Mouse (Mus musculus): ENCODE results near the gene Tmem123. TPM values are rescaled to one million over a fixed set of nuclear protein-coding genes. Genes with fewer than 3 reads are reported as not detected.

Gene Tmem123
- 148 and 155 TPM in 2 replicates for polyA plus RNA-seq (2014; fragmentation: Nextera tagmentation; extraction: Ambion mirVana)

DNA sequence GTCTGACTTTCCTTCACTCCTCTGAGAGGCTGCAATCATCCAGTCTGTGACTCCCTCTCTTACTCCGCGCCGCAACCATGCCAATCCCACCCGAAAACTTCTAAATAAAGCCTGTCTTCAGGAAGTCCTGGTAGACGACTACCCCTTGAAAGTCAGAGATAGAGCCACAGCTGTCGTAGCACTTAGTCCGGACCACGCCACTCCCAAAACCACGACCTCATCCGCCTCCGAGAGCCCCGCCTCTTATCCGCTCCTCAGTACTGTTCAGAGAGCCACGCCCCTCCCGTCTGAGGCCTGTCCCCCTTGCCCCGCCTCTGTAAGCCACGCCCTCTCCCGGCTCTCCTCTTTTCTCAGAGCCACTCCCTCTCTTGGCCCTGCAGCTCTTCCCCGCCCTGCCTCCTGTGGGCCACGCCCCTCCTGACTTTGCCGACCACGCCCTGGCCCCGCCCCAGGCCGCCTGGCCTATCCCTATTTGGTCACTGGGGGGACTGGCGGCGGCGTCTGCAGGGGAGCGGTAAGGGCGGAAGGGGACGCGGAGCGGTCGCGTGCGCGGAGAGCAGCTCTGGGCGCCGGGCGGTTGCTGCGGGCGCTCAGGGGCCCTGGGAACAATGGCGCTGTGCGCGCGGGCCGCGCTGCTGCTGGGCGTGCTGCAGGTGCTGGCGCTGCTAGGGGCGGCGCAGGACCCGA lies at the start of gene Tmem123:
Gene Tmem123 (plus strand): TSS at position 428 of the 687 bp plus-strand sequence.
- no peaks in the 10 kb centered on the region for H3K27me3 ChIP-seq (ENCODE audit: control insufficient read depth, insufficient read depth, low read length)
- H3K9ac ChIP-seq (replicated peaks; ENCODE audit: low read depth, low read length) = peak within 1 kb of the TSS; percentile 70
- peak within 1 kb of the TSS; percentile 72 for H3K4me2 ChIP-seq (replicated peaks; ENCODE audit: low read depth, low read length)
- H3K27ac ChIP-seq (ENCODE audit: low read length) = peak within 1 kb of the TSS; percentile 60; the same call in 1 of the 2 replicates
- H3K4me1 ChIP-seq (ENCODE audit: control insufficient read depth, insufficient read depth, low read length) = peaks cover 5% of the 10 kb centered on the region
- peak within 1 kb of the TSS; percentile 60 for H3K4me3 ChIP-seq (ENCODE audit: low read depth, low read length)
- under 1% methylated on average over 52 of the region's 52 CpGs for WGBS
- peaks cover 5% of the 10 kb centered on the region; the same call in 1 of the 2 replicates for H3K36me3 ChIP-seq (ENCODE audit: control insufficient read depth, insufficient read depth, low read length)
- H3K9me3 ChIP-seq (ENCODE audit: control insufficient read depth, low read depth, low read length) = peaks cover 3% of the 10 kb centered on the region; the same call in 1 of the 2 replicates
- ATAC-seq (ENCODE audit: insufficient number of reproducible peaks, insufficient read depth, low FRiP score, low read depth) = peak; percentile 98

DNA sequence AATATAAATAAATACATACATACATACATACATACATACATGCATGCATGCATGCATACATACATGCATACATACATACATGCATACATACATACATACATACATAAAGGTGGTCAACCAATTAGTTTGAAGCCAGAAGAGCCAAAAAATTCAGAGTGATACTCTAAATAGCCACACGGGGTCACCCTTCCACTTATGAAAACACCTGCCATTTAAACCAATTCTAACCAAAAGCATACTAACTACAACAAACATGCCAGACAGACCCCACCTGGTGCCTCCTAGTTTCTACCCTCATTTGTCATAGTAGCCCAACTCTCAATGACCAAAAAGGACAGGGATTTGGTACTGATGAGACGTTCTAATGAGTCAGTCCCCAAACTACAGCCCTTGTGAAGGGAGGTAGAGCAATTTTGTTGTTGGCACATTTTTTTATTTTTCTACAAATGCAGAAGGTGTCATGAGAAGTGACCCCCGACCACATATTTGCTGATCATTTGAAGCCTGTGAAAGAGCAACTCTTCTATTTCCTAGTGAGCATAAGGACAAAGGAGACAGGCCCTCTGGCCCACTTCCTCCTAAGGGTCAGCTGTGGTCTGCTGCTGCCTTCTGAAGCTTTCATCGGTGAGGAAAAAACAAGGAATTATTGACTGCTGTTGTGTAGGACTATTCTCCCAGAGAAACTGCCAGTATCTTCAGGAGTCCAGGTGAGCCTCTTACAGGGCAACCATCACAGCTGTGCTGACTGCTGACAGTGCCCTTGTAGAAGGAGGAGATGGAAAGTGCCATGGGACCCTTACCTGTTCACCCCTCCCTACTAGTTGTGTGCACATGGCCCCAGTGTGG lies 49.6 kb upstream of the Tmem123 start:
- Histone ChIP-seq H3K4me2 (replicated peaks; ENCODE audit: low read depth, low read length) (no peak overlapping the region), H3K4me3 (ENCODE audit: low read depth, low read length) (no peak overlapping the region), H3K36me3 (ENCODE audit: control insufficient read depth, insufficient read depth, low read length) (no peaks in the 10 kb centered on the region), H3K4me1 (ENCODE audit: control insufficient read depth, insufficient read depth, low read length) (no peaks in the 10 kb centered on the region), H3K9me3 (ENCODE audit: control insufficient read depth, low read depth, low read length) (no peaks in the 10 kb centered on the region), H3K27ac (ENCODE audit: low read length) (no peak overlapping the region), H3K27me3 (ENCODE audit: control insufficient read depth, insufficient read depth, low read length) (no peaks in the 10 kb centered on the region), H3K9ac (replicated peaks; ENCODE audit: low read depth, low read length) (no peak overlapping the region)
- ATAC-seq (ENCODE audit: insufficient number of reproducible peaks, insufficient read depth, low FRiP score, low read depth) = no peak
- 36% methylated on average over 4 of the region's 4 CpGs for WGBS

DNA sequence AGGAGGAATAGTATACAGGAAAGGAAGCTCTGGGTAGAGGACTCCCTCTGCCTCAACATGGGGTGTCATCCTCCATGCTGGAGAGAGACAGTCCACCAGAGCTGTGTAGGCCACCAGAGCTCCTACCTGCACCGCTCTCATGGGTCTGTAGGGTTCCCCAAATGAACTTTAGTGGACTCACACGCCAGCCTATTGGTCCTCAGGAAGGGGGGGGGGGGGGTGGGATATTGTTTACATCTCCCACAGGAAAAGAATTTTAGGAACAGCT lies 49.0 kb upstream of the Tmem123 start:
- 70% methylated on average over 2 of the region's 2 CpGs for WGBS
- H3K9ac ChIP-seq (replicated peaks; ENCODE audit: low read depth, low read length) = no peak overlapping the region
- H3K27ac ChIP-seq (ENCODE audit: low read length) = no peak overlapping the region
- no peaks in the 10 kb centered on the region for H3K4me1 ChIP-seq (ENCODE audit: control insufficient read depth, insufficient read depth, low read length)
- no peaks in the 10 kb centered on the region for H3K9me3 ChIP-seq (ENCODE audit: control insufficient read depth, low read depth, low read length)
- H3K36me3 ChIP-seq (ENCODE audit: control insufficient read depth, insufficient read depth, low read length) = no peaks in the 10 kb centered on the region
- H3K27me3 ChIP-seq (ENCODE audit: control insufficient read depth, insufficient read depth, low read length) = no peaks in the 10 kb centered on the region
- no peak overlapping the region for H3K4me3 ChIP-seq (ENCODE audit: low read depth, low read length)
- H3K4me2 ChIP-seq (replicated peaks; ENCODE audit: low read depth, low read length) = no peak overlapping the region
- ATAC-seq (ENCODE audit: insufficient number of reproducible peaks, insufficient read depth, low FRiP score, low read depth) = no peak

DNA sequence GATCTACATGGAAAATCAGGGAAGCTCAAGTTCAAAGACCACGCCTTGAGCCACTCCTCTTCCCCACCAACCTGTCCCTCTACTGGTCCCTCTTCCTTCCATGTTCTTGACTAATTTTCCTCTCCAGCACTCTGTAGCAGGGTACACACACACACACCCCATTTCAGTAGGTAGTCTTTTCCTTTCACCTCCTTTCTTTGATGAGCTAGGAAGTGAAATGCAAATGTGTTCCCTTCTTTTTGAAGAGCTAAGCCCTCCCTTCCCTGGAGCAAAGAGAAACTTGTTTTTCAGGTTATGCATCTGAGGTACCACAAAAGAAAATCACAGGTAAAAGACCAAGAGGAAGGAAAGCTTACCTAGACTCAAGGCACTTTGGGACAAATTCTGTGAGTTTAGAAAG lies 42.3 kb upstream of the Tmem123 start:
- Histone ChIP-seq H3K4me3 (ENCODE audit: low read depth, low read length) (no peak overlapping the region), H3K9ac (replicated peaks; ENCODE audit: low read depth, low read length) (no peak overlapping the region), H3K4me2 (replicated peaks; ENCODE audit: low read depth, low read length) (no peak overlapping the region), H3K36me3 (ENCODE audit: control insufficient read depth, insufficient read depth, low read length) (no peaks in the 10 kb centered on the region), H3K4me1 (ENCODE audit: control insufficient read depth, insufficient read depth, low read length) (no peaks in the 10 kb centered on the region), H3K27me3 (ENCODE audit: control insufficient read depth, insufficient read depth, low read length) (no peaks in the 10 kb centered on the region), H3K9me3 (ENCODE audit: control insufficient read depth, low read depth, low read length) (no peaks in the 10 kb centered on the region), H3K27ac (ENCODE audit: low read length) (no peak overlapping the region)
- 74% methylated on average over 1 of the region's 1 CpGs for WGBS
- ATAC-seq (ENCODE audit: insufficient number of reproducible peaks, insufficient read depth, low FRiP score, low read depth) = peak; percentile 61; the same call in 1 of the 2 replicates

DNA sequence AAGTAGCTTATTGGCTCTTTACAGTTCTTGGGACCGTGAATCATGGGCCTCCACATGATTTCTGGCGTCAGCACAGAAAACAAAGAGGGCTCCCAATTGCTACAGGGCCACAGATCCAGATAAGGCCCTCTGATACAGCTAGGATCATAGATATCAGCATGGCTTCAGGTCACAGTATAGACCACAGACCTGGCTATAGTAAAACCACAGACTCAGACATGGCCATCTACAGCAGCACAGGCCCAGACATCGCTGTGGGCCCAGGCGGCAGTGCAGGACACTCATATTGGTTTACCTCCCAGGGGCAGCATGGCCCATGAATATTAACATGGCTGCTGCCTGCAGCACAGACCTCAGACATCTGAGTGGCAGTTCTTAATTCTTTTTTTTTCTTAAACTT lies 34.8 kb upstream of the Tmem123 start:
- Histone ChIP-seq H3K36me3 (ENCODE audit: control insufficient read depth, insufficient read depth, low read length) (no peaks in the 10 kb centered on the region), H3K27ac (ENCODE audit: low read length) (no peak overlapping the region), H3K9ac (replicated peaks; ENCODE audit: low read depth, low read length) (no peak overlapping the region), H3K27me3 (ENCODE audit: control insufficient read depth, insufficient read depth, low read length) (no peaks in the 10 kb centered on the region), H3K4me1 (ENCODE audit: control insufficient read depth, insufficient read depth, low read length) (no peaks in the 10 kb centered on the region), H3K9me3 (ENCODE audit: control insufficient read depth, low read depth, low read length) (no peaks in the 10 kb centered on the region), H3K4me2 (replicated peaks; ENCODE audit: low read depth, low read length) (no peak overlapping the region), H3K4me3 (ENCODE audit: low read depth, low read length) (no peak overlapping the region)
- ATAC-seq (ENCODE audit: insufficient number of reproducible peaks, insufficient read depth, low FRiP score, low read depth) = no peak
- WGBS = 71% methylated on average over 4 of the region's 4 CpGs

DNA sequence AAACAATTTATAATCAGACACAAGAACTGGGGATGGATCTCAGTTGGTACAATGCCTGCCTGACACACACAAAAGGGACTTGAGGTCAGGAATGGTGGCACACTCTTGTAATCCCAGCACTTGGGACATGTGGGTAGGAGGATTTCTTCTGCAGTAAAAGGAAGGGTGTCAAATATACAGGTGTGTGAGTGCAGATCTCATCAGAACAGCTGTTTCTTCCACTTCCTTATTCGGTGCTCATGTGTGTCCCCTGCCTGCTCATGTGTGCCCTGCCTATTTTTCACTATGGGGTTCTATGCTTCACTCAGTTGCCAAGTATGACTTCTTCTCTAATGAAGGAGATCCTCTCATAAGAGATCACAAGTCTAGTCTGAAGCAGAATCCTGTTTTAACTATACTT lies 21.1 kb upstream of the Tmem123 start:
- H3K27me3 ChIP-seq (ENCODE audit: control insufficient read depth, insufficient read depth, low read length) = no peaks in the 10 kb centered on the region
- no peaks in the 10 kb centered on the region for H3K36me3 ChIP-seq (ENCODE audit: control insufficient read depth, insufficient read depth, low read length)
- H3K27ac ChIP-seq (ENCODE audit: low read length) = no peak overlapping the region
- no peaks in the 10 kb centered on the region for H3K9me3 ChIP-seq (ENCODE audit: control insufficient read depth, low read depth, low read length)
- 57% methylated on average over 1 of the region's 1 CpGs for WGBS
- no peak overlapping the region for H3K4me2 ChIP-seq (replicated peaks; ENCODE audit: low read depth, low read length)
- no peak overlapping the region for H3K9ac ChIP-seq (replicated peaks; ENCODE audit: low read depth, low read length)
- ATAC-seq (ENCODE audit: insufficient number of reproducible peaks, insufficient read depth, low FRiP score, low read depth) = no peak
- H3K4me1 ChIP-seq (ENCODE audit: control insufficient read depth, insufficient read depth, low read length) = no peaks in the 10 kb centered on the region
- no peak overlapping the region for H3K4me3 ChIP-seq (ENCODE audit: low read depth, low read length)

DNA sequence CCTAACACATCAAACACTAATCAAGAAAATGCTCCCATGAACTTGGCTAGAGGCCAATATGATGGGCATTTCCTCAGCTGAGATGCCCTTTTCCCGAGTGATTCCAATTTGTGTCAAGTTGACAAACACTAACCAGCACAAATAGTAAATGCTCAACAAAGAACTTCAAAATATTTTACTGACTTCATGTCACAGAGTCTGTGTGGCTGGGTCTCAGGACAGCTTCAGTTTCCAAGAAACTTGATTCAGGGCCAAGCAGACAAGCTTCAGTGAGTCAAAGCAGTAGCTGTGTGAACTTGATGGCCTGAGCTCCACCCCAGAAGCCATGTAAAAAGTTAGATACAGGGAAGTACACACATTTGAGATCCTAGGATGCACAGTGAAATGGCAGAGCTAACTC lies 19.7 kb upstream of the Tmem123 start:
- Histone ChIP-seq H3K4me2 (replicated peaks; ENCODE audit: low read depth, low read length) (no peak overlapping the region), H3K4me3 (ENCODE audit: low read depth, low read length) (no peak overlapping the region), H3K27ac (ENCODE audit: low read length) (no peak overlapping the region), H3K4me1 (ENCODE audit: control insufficient read depth, insufficient read depth, low read length) (no peaks in the 10 kb centered on the region), H3K36me3 (ENCODE audit: control insufficient read depth, insufficient read depth, low read length) (no peaks in the 10 kb centered on the region), H3K9me3 (ENCODE audit: control insufficient read depth, low read depth, low read length) (no peaks in the 10 kb centered on the region), H3K9ac (replicated peaks; ENCODE audit: low read depth, low read length) (no peak overlapping the region), H3K27me3 (ENCODE audit: control insufficient read depth, insufficient read depth, low read length) (no peaks in the 10 kb centered on the region)
- no peak for ATAC-seq (ENCODE audit: insufficient number of reproducible peaks, insufficient read depth, low FRiP score, low read depth)
- 59% methylated on average over 1 of the region's 1 CpGs for WGBS

DNA sequence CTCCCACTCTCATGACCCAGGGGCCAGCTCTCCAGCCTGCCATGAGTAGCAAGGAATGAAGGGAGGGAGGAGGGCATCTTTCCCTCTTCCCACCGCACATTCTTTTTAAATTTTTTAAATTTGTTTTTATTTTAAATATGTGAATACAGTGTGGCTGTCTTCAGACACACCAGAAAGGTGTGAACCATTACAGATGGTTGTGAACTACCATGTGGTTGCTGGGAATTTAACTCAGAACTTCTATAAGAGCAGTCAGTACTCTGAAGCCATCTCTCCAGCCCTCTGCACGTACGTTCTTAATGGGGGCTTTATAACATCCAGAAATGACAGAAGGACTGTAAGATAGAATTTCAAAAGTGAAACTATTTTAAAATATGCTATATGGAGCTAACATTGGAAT lies 15.0 kb upstream of the Tmem123 start:
- no peak overlapping the region for H3K27ac ChIP-seq (ENCODE audit: low read length)
- no peaks in the 10 kb centered on the region for H3K36me3 ChIP-seq (ENCODE audit: control insufficient read depth, insufficient read depth, low read length)
- no peaks in the 10 kb centered on the region for H3K27me3 ChIP-seq (ENCODE audit: control insufficient read depth, insufficient read depth, low read length)
- no peaks in the 10 kb centered on the region for H3K4me1 ChIP-seq (ENCODE audit: control insufficient read depth, insufficient read depth, low read length)
- ATAC-seq (ENCODE audit: insufficient number of reproducible peaks, insufficient read depth, low FRiP score, low read depth) = no peak
- H3K9ac ChIP-seq (replicated peaks; ENCODE audit: low read depth, low read length) = no peak overlapping the region
- H3K9me3 ChIP-seq (ENCODE audit: control insufficient read depth, low read depth, low read length) = no peaks in the 10 kb centered on the region
- WGBS = 79% methylated on average over 3 of the region's 3 CpGs
- H3K4me2 ChIP-seq (replicated peaks; ENCODE audit: low read depth, low read length) = no peak overlapping the region
- H3K4me3 ChIP-seq (ENCODE audit: low read depth, low read length) = no peak overlapping the region
